Mouse (Mus musculus): Measurements from ENCODE around the gene Tmem262. TPM values are rescaled to one million over a fixed set of nuclear protein-coding genes. Genes with fewer than 3 reads are reported as not detected.

Tmem262 gene
- polyA plus RNA-seq, 1 experiment from 2014 or later = not detected

GRCm38 (mm10) chr19:6047154-6047898 is 32.5 kb upstream of the Tmem262 start:
- peak overlapping the region; percentile 90 for H3K4me3 ChIP-seq
- H3K27ac ChIP-seq = peak overlapping the region; percentile 98
- peak overlapping the region; percentile 99 for H3K4me2 ChIP-seq (replicated peaks)
- H3K27me3 ChIP-seq (replicated peaks) = no peaks in the 10 kb centered on the region
- peak overlapping the region; percentile 88 for H3K9ac ChIP-seq
- no peaks in the 10 kb centered on the region for H3K9me3 ChIP-seq
- peak; percentile 3 for ATAC-seq (ENCODE audit: low FRiP score, low read depth)
- peaks cover 22% of the 10 kb centered on the region for H3K4me1 ChIP-seq
- 2% methylated on average over 44 of the region's 44 CpGs for WGBS
- peaks cover 43% of the 10 kb centered on the region for H3K36me3 ChIP-seq

DNA sequence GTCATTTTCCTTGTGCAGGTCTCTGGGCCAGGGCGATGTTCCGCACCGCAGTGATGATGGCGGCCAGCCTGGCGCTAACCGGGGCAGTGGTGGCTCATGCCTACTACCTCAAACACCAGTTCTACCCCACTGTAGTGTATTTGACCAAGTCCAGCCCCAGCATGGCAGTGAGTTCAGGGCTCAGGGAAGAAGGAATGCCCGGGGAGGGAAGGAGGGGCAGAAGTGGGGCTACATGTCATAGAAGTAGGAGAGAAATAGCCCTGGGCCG is 32.0 kb upstream of the Tmem262 start:
- Histone ChIP-seq H3K27me3 (replicated peaks) (no peaks in the 10 kb centered on the region), H3K9me3 (no peaks in the 10 kb centered on the region), H3K9ac (peak overlapping the region; percentile 88), H3K27ac (no peak overlapping the region), H3K36me3 (peaks cover 48% of the 10 kb centered on the region), H3K4me2 (replicated peaks) (peak overlapping the region; percentile 99), H3K4me1 (peaks cover 22% of the 10 kb centered on the region), H3K4me3 (peak overlapping the region; percentile 90)
- WGBS = 91% methylated on average over 8 of the region's 8 CpGs
- ATAC-seq (ENCODE audit: low FRiP score, low read depth) = no peak

GRCm38 (mm10) chr19:6048681-6049410 is 31.0 kb upstream of the Tmem262 start:
- ATAC-seq (ENCODE audit: low FRiP score, low read depth) = no peak
- 92% methylated on average over 11 of the region's 11 CpGs for WGBS
- Histone ChIP-seq H3K36me3 (peaks cover 58% of the 10 kb centered on the region), H3K9me3 (no peaks in the 10 kb centered on the region), H3K9ac (no peak overlapping the region), H3K27ac (no peak overlapping the region), H3K4me3 (no peak overlapping the region), H3K4me1 (peaks cover 22% of the 10 kb centered on the region), H3K27me3 (replicated peaks) (no peaks in the 10 kb centered on the region), H3K4me2 (replicated peaks) (0 out of 2 replicates have a peak overlapping the region, but pooled peaks have one; percentile 99)

GRCm38 (mm10) chr19:6052516-6052915 is 27.3 kb upstream of the Tmem262 start:
- no peak overlapping the region for H3K9ac ChIP-seq
- peaks cover 77% of the 10 kb centered on the region for H3K36me3 ChIP-seq
- H3K4me1 ChIP-seq = peaks cover 24% of the 10 kb centered on the region
- ATAC-seq (ENCODE audit: low FRiP score, low read depth) = no peak
- no peak overlapping the region for H3K4me3 ChIP-seq
- no peak overlapping the region for H3K27ac ChIP-seq
- WGBS = 85% methylated on average over 7 of the region's 7 CpGs
- no peaks in the 10 kb centered on the region for H3K27me3 ChIP-seq (replicated peaks)
- H3K4me2 ChIP-seq (replicated peaks) = no peak overlapping the region
- no peaks in the 10 kb centered on the region for H3K9me3 ChIP-seq

GRCm38 (mm10) chr19:6054296-6054695 is 25.5 kb upstream of the Tmem262 start:
- Histone ChIP-seq H3K27me3 (replicated peaks) (no peaks in the 10 kb centered on the region), H3K4me3 (no peak overlapping the region), H3K36me3 (peaks cover 71% of the 10 kb centered on the region), H3K27ac (no peak overlapping the region), H3K9ac (no peak overlapping the region), H3K9me3 (no peaks in the 10 kb centered on the region), H3K4me2 (replicated peaks) (no peak overlapping the region), H3K4me1 (peaks cover 19% of the 10 kb centered on the region)
- no peak for ATAC-seq (ENCODE audit: low FRiP score, low read depth)
- WGBS = 87% methylated on average over 5 of the region's 5 CpGs

- WGBS = 68% methylated on average over 4 of the region's 4 CpGs
- H3K36me3 ChIP-seq = peaks cover 53% of the 10 kb centered on the region
- peak overlapping the region; percentile 83 for H3K9ac ChIP-seq
- H3K4me1 ChIP-seq = peaks cover 25% of the 10 kb centered on the region
- peak overlapping the region; percentile 85 for H3K4me3 ChIP-seq
- H3K27ac ChIP-seq = no peak overlapping the region
- H3K9me3 ChIP-seq = no peaks in the 10 kb centered on the region
- no peaks in the 10 kb centered on the region for H3K27me3 ChIP-seq (replicated peaks)
- no peak for ATAC-seq (ENCODE audit: low FRiP score, low read depth)
- H3K4me2 ChIP-seq (replicated peaks) = peak overlapping the region; percentile 84
Measured at GRCm38 (mm10) chr19:6056696-6057095, 23.1 kb upstream of the Tmem262 start.

- peaks cover 33% of the 10 kb centered on the region for H3K4me1 ChIP-seq
- peak within 1 kb of the TSS; percentile 42; the same call in 1 of the 2 replicates for H3K27ac ChIP-seq
- H3K27me3 ChIP-seq (replicated peaks) = no peaks in the 10 kb centered on the region
- H3K4me2 ChIP-seq (replicated peaks) = peak within 1 kb of the TSS; percentile 84
- peaks cover 44% of the 10 kb centered on the region for H3K36me3 ChIP-seq
- H3K9me3 ChIP-seq = no peaks in the 10 kb centered on the region
- H3K9ac ChIP-seq = peak within 1 kb of the TSS; percentile 83
- peak; percentile 80 for ATAC-seq (ENCODE audit: low FRiP score, low read depth)
- WGBS = under 1% methylated on average over 63 of the region's 63 CpGs
- peak within 1 kb of the TSS; percentile 85 for H3K4me3 ChIP-seq
Measured at GRCm38 (mm10) chr19:6057313-6058096, 22.3 kb upstream of the Tmem262 start, which contains the start of the genes Mrpl49 and Fau. Mrpl49 (minus strand) TSS chr19:6057785. Fau (plus strand) TSS chr19:6057844.

DNA sequence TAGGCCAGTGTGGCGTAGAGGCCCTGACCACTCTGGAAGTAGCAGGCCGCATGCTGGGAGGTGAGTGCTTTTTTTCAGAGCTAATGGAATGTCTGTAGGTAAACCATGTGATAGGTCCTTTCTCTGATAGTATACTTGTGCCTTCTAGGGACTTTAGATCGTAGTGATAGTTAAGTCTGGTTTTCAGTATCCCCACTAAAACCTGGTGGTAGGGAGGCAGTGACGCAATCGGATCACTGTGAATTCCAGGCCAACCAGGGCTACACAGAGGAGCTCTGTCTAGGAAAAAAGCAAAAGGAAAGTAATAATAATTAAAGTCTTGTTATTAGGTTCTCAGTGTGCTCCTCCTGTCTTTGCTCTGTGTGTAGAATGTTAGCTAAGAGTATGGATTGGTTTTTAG is 21.3 kb upstream of the Tmem262 start:
- H3K36me3 ChIP-seq = peaks cover 34% of the 10 kb centered on the region
- peak overlapping the region; percentile 85 for H3K4me3 ChIP-seq
- H3K27ac ChIP-seq = no peak overlapping the region
- ATAC-seq (ENCODE audit: low FRiP score, low read depth) = no peak
- peaks cover 43% of the 10 kb centered on the region for H3K4me1 ChIP-seq
- peak overlapping the region; percentile 84 for H3K4me2 ChIP-seq (replicated peaks)
- peak overlapping the region; percentile 83 for H3K9ac ChIP-seq
- no peaks in the 10 kb centered on the region for H3K9me3 ChIP-seq
- 34% methylated on average over 5 of the region's 5 CpGs for WGBS
- H3K27me3 ChIP-seq (replicated peaks) = no peaks in the 10 kb centered on the region

DNA sequence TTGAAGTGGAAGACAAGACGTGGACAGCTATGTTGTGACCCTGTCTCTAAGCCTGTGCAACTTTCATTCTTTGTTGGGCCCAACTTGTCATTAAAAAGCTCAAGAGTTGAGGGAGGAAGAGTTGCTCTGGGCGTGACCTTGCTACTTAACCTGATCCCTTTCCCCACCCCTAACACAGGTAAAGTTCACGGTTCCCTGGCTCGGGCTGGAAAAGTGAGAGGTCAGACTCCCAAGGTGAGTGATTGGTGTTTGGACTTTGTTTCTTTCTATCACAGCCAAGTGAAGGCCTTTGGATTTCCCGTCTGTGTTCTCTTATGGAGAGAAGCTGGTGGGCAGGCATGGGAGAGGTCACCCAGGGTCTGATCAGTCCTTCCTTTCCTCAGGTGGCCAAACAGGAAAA is 20.9 kb upstream of the Tmem262 start:
- ATAC-seq (ENCODE audit: low FRiP score, low read depth) = no peak

DNA sequence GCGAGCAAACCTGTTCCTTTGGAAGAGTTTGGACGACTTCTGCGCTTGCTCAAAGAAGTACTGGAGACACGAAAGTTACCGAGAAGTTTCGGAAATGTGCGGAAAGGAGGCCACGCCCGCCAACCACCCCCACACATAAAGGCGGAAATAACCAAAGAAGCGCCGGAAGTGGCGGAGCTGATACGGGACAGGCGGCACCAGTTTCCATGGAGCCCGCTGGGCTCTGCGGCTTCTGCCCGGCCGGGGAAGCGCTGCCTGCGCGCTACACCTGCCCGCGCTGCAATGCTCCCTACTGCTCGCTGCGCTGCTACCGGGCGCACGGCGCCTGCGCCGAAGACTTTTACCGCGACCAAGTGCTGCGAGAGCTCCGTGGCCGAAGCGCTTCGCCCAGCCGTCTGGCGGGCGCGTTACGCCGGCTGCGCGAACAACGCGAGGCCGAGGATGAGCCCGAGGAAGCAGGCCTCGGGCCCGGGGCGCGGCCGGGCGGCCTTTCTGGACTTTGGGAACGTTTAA is 18.8 kb upstream of the Tmem262 start, which contains the start of gene Znhit2:
Gene Znhit2 (plus strand): TSS at position 172 of the 513 bp plus-strand sequence.
- Histone ChIP-seq H3K9me3 (no peaks in the 10 kb centered on the region), H3K4me1 (peaks cover 49% of the 10 kb centered on the region), H3K36me3 (peaks cover 12% of the 10 kb centered on the region; the same call in 1 of the 2 replicates), H3K4me3 (peak within 1 kb of the TSS; percentile 72), H3K27ac (peak within 1 kb of the TSS; percentile 80), H3K9ac (peak within 1 kb of the TSS; percentile 94), H3K27me3 (replicated peaks) (no peaks in the 10 kb centered on the region), H3K4me2 (replicated peaks) (peak within 1 kb of the TSS; percentile 100)
- ATAC-seq (ENCODE audit: low FRiP score, low read depth) = peak; percentile 63; the same call in 1 of the 2 replicates
- WGBS = under 1% methylated on average over 58 of the region's 58 CpGs

More for the DNA sequence above, 20.9 kb upstream of the Tmem262 start:
- peak overlapping the region; percentile 84 for H3K4me2 ChIP-seq (replicated peaks)
- H3K36me3 ChIP-seq = peaks cover 30% of the 10 kb centered on the region
- peak overlapping the region; percentile 85 for H3K4me3 ChIP-seq
- peaks cover 44% of the 10 kb centered on the region for H3K4me1 ChIP-seq
- H3K27ac ChIP-seq = no peak overlapping the region
- 89% methylated on average over 5 of the region's 5 CpGs for WGBS
- H3K9ac ChIP-seq = peak overlapping the region; percentile 83; the same call in 1 of the 2 replicates
- H3K9me3 ChIP-seq = no peaks in the 10 kb centered on the region
- H3K27me3 ChIP-seq (replicated peaks) = no peaks in the 10 kb centered on the region

- Histone ChIP-seq H3K27ac (peak overlapping the region; percentile 80), H3K27me3 (replicated peaks) (no peaks in the 10 kb centered on the region), H3K4me1 (peaks cover 49% of the 10 kb centered on the region), H3K4me2 (replicated peaks) (peak overlapping the region; percentile 100), H3K4me3 (peak overlapping the region; percentile 72), H3K36me3 (peaks cover 12% of the 10 kb centered on the region; the same call in 1 of the 2 replicates), H3K9me3 (no peaks in the 10 kb centered on the region), H3K9ac (peak overlapping the region; percentile 94)
- ATAC-seq (ENCODE audit: low FRiP score, low read depth) = no peak
- WGBS = under 1% methylated on average over 44 of the region's 44 CpGs
Measured at GRCm38 (mm10) chr19:6061641-6062302, 18.1 kb upstream of the Tmem262 start.

All from neural tube, embryonic 12.5 days (tissue).